8 mouse cellular contexts compared by ENCODE assay signal in the genomic region with DNA sequence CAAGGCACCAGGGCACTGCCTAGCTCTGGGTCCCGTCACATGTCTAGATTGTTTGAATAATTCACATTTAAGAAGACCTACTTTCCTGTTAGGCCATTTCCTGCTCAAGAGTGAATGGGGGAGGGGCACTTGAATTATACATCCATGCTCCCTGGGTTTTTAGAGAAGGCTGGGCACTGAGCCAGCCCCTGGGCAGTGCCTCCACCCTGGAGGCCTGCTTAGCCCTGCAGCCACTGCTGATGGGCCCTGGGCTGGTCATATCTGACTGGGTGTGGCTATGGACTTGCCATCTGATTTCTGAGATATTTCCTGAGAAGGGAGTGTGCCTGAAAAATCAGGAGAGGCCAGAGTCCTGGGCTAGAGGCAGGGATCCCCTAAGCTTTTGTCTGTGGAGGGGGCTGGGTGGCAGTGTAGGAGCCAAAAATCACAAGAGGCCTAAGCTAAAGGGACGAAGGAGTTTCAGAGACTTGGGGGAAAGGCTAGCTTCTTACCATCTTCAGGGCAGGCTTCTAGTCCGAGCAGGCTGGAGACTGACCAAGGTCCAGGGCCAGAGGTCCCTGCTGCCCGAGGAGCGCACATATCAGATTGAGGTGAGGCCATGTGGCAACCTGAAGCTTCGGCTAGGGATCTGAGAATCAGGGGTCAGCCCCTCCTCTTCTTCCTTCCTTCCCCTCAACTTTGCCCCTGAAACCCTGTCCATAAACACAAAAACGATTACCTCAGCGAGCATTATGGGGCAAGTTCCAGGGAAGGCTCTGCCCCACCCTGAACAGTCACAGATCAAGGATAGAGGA. TPM values are rescaled to one million over a fixed set of nuclear protein-coding genes. Genes with fewer than 3 reads are reported as not detected.
DNase-seq lines count a peak whose midpoint lies in the region; ATAC-seq and TF ChIP-seq lines count a peak whose summit lies in the region.

No protein-coding gene starts in this region.

- H3K4me3 ChIP-seq in forebrain, postnatal 0 days (ENCODE audit: low read depth, low read length), result no peak overlapping the region
- H3K4me3 ChIP-seq in intestine, embryonic 14.5 days (ENCODE audit: low read depth, low read length), result no peak overlapping the region
- no peak overlapping the region for H3K4me3 ChIP-seq in liver, embryonic 15.5 days (replicated peaks)
- no peak overlapping the region for H3K4me3 ChIP-seq in neural tube, embryonic 15.5 days (replicated peaks)

- H3K36me3 ChIP-seq in forebrain, postnatal 0 days (ENCODE audit: insufficient read depth), result no peaks in the 10 kb centered on the region
- H3K36me3 ChIP-seq in intestine, embryonic 14.5 days (ENCODE audit: control insufficient read depth, insufficient read depth, low read length), result no peaks in the 10 kb centered on the region
- no peaks in the 10 kb centered on the region for H3K36me3 ChIP-seq in liver, embryonic 15.5 days (replicated peaks)
- H3K36me3 ChIP-seq in neural tube, embryonic 15.5 days, result no peaks in the 10 kb centered on the region

- DNase-seq in gastrocnemius, postnatal 25 days, result peak; percentile 53
- no peak for DNase-seq in gastrocnemius, postnatal 10 days
- DNase-seq in adrenal gland, postnatal 10 days, result peak; percentile 81
- peak; percentile 41 for DNase-seq in forebrain, postnatal 0 days
- DNase-seq in intestine, embryonic 14.5 days (ENCODE audit: low spot score), result peak; percentile 73
- no peak for DNase-seq in frontal cortex, postnatal 25 days (ENCODE audit: low spot score in 2 of 2)

- peak overlapping the region; percentile 35; the same call in 1 of the 2 replicates for H3K27ac ChIP-seq in forebrain, postnatal 0 days (ENCODE audit: low read depth, low read length)
- H3K27ac ChIP-seq in intestine, embryonic 14.5 days (ENCODE audit: low read depth), result peak overlapping the region; percentile 86
- H3K27ac ChIP-seq in liver, embryonic 15.5 days (replicated peaks), result peak overlapping the region; percentile 59
- H3K27ac ChIP-seq in neural tube, embryonic 15.5 days (replicated peaks), result peak overlapping the region; percentile 39

- TF ChIP-seq CTCF in forebrain, postnatal 0 days (IDR thresholded peaks at IDR 0.05; ENCODE audit: low read depth), result no peak

- peaks cover 8% of the 10 kb centered on the region; the same call in 1 of the 2 replicates for H3K4me1 ChIP-seq in forebrain, postnatal 0 days (ENCODE audit: insufficient read depth)
- peaks cover 43% of the 10 kb centered on the region for H3K4me1 ChIP-seq in intestine, embryonic 14.5 days (replicated peaks; ENCODE audit: control insufficient read depth, insufficient read depth, low read length)
- H3K4me1 ChIP-seq in liver, embryonic 15.5 days (replicated peaks), result peaks cover 64% of the 10 kb centered on the region
- peaks cover 33% of the 10 kb centered on the region for H3K4me1 ChIP-seq in neural tube, embryonic 15.5 days

- no peak for ATAC-seq in forebrain, postnatal 0 days
- ATAC-seq in intestine, embryonic 14.5 days (replicated peaks; ENCODE audit: low FRiP score, low TSS enrichment, low read depth), result peak; percentile 68
- peak; percentile 67 for ATAC-seq in liver, embryonic 15.5 days (ENCODE audit: insufficient read depth)
- no peak for ATAC-seq in neural tube, embryonic 15.5 days (ENCODE audit: low FRiP score)

- no peaks in the 10 kb centered on the region for H3K27me3 ChIP-seq in forebrain, postnatal 0 days (ENCODE audit: insufficient read depth, low read length)
- no peaks in the 10 kb centered on the region for H3K27me3 ChIP-seq in intestine, embryonic 14.5 days (replicated peaks; ENCODE audit: control insufficient read depth, insufficient read depth, low read length)
- H3K27me3 ChIP-seq in liver, embryonic 15.5 days, result no peaks in the 10 kb centered on the region
- H3K27me3 ChIP-seq in neural tube, embryonic 15.5 days (replicated peaks), result no peaks in the 10 kb centered on the region

- WGBS in forebrain, postnatal 0 days, result 71% methylated on average over 8 of the region's 8 CpGs
- 42% methylated on average over 8 of the region's 8 CpGs for WGBS in intestine, embryonic 14.5 days
- WGBS in liver, embryonic 15.5 days (ENCODE audit: insufficient replicate concordance), result 26% methylated on average over 8 of the region's 8 CpGs
- 85% methylated on average over 8 of the region's 8 CpGs for WGBS in neural tube, embryonic 15.5 days

- H3K4me2 ChIP-seq in forebrain, postnatal 0 days (ENCODE audit: low read depth), result no peak overlapping the region
- H3K4me2 ChIP-seq in intestine, embryonic 14.5 days (ENCODE audit: low read length), result peak overlapping the region; percentile 7
- peak overlapping the region; percentile 99 for H3K4me2 ChIP-seq in liver, embryonic 15.5 days
- H3K4me2 ChIP-seq in neural tube, embryonic 15.5 days, result no peak overlapping the region; the same call in 1 of the 2 replicates

- H3K9me3 ChIP-seq in forebrain, postnatal 0 days (ENCODE audit: low read length), result no peaks in the 10 kb centered on the region
- H3K9me3 ChIP-seq in intestine, embryonic 14.5 days (ENCODE audit: control insufficient read depth, low read length), result no peaks in the 10 kb centered on the region
- H3K9me3 ChIP-seq in liver, embryonic 15.5 days (replicated peaks), result no peaks in the 10 kb centered on the region
- no peaks in the 10 kb centered on the region for H3K9me3 ChIP-seq in neural tube, embryonic 15.5 days (replicated peaks)

- H3K9ac ChIP-seq in forebrain, postnatal 0 days, result no peak overlapping the region
- H3K9ac ChIP-seq in intestine, embryonic 14.5 days (ENCODE audit: low read length), result no peak overlapping the region
- no peak overlapping the region; the same call in 1 of the 2 replicates for H3K9ac ChIP-seq in liver, embryonic 15.5 days
- H3K9ac ChIP-seq in neural tube, embryonic 15.5 days (replicated peaks), result no peak overlapping the region

RNA-seq across cellular contexts. Expression of a gene that starts 2.7 kb away (rescaled TPM):
- total RNA-seq in gastrocnemius, postnatal 25 days (2021), result 10 to 100 TPM; 59.1 to 72.0 TPM
- 100 to 1,000 TPM; 156 to 177 TPM for total RNA-seq in gastrocnemius, postnatal 10 days (2021)
- total RNA-seq in adrenal gland, postnatal 10 days (2021), result 100 to 1,000 TPM; 375 to 395 TPM
- 252 and 268 TPM in 2 replicates for total RNA-seq in forebrain, postnatal 0 days (2014; rRNA removed)
- polyA plus RNA-seq in forebrain, postnatal 0 days (2015; fragmentation: Nextera tagmentation; extraction: Ambion mirVana), result 1,233 and 1,420 TPM in 2 replicates
- 503 and 504 TPM in 2 replicates for polyA plus RNA-seq in intestine, embryonic 14.5 days (2014; fragmentation: Nextera tagmentation; extraction: Ambion mirVana)
- 100 and 106 TPM in 2 replicates for polyA plus RNA-seq in liver, embryonic 15.5 days (2015; fragmentation: Nextera tagmentation; extraction: Ambion mirVana)
- 910 and 1,003 TPM in 2 replicates for polyA plus RNA-seq in neural tube, embryonic 15.5 days (2015; fragmentation: Nextera tagmentation; extraction: Ambion mirVana)

RNA-seq across cellular contexts. Expression of a gene that starts 19.5 kb away (rescaled TPM):
- 100 to 1,000 TPM; 262 to 263 TPM for total RNA-seq in gastrocnemius, postnatal 25 days (2021)
- 100 to 1,000 TPM; 122 to 216 TPM for total RNA-seq in gastrocnemius, postnatal 10 days (2021)
- total RNA-seq in adrenal gland, postnatal 10 days (2021), result 10 to 100 TPM; 14.9 to 17.5 TPM
- 0.52 TPM in 1 of 2 replicates, not detected in the other for total RNA-seq in forebrain, postnatal 0 days (2014; rRNA removed)
- polyA plus RNA-seq in forebrain, postnatal 0 days (2015; fragmentation: Nextera tagmentation; extraction: Ambion mirVana), result 0.23 and 0.29 TPM in 2 replicates
- 0.40 and 0.46 TPM in 2 replicates for polyA plus RNA-seq in intestine, embryonic 14.5 days (2014; fragmentation: Nextera tagmentation; extraction: Ambion mirVana)
- polyA plus RNA-seq in liver, embryonic 15.5 days (2015; fragmentation: Nextera tagmentation; extraction: Ambion mirVana), result 0.50 TPM in 1 of 2 replicates, not detected in the other
- 0.27 and 0.28 TPM in 2 replicates for polyA plus RNA-seq in neural tube, embryonic 15.5 days (2015; fragmentation: Nextera tagmentation; extraction: Ambion mirVana)

Comparison
In these comparisons a context has a peak if more than half of its experiments do, and no peak if none do; other contexts are left out.
1. DNase-seq: peak in gastrocnemius, postnatal 25 days (single experiment), adrenal gland, postnatal 10 days (single experiment), forebrain, postnatal 0 days (single experiment) and intestine, embryonic 14.5 days (single experiment); none in gastrocnemius, postnatal 10 days (single experiment) and frontal cortex, postnatal 25 days (0 of 2).
2. ATAC-seq: peak in intestine, embryonic 14.5 days (single experiment) and liver, embryonic 15.5 days (single experiment); none in forebrain, postnatal 0 days (single experiment) and neural tube, embryonic 15.5 days (single experiment).
3. H3K27ac ChIP-seq: peak in every context shown above with its lines; median percentile 86 in intestine, embryonic 14.5 days; 59 in liver, embryonic 15.5 days; 39 in neural tube, embryonic 15.5 days; 35 in forebrain, postnatal 0 days.
4. H3K4me2 ChIP-seq: peak in intestine, embryonic 14.5 days (single experiment) and liver, embryonic 15.5 days (single experiment); none in forebrain, postnatal 0 days (single experiment) and neural tube, embryonic 15.5 days (single experiment).
5. RNA of a gene that starts 19.5 kb away (total RNA-seq): 262 to 263 TPM in gastrocnemius, postnatal 25 days, 122 to 216 TPM in gastrocnemius, postnatal 10 days and 14.9 to 17.5 TPM in adrenal gland, postnatal 10 days; 0.52 TPM in forebrain, postnatal 0 days; every median in the first group is over 10 times any median in the second.